Mouse (Mus musculus) adrenal gland, adult 18-20 months (tissue): ENCODE results near the gene Spsb4. TPM values are rescaled to one million over a fixed set of nuclear protein-coding genes. Genes with fewer than 3 reads are reported as not detected.

Source experiments
- DNase-seq, 2 experiments: peaks; one replicate each; pipeline ENCODE4 v3.0.0; 2021 to 2022; ENCODE audit warnings: low spot score in 2 of 2
- total RNA-seq, 2 experiments: library from RNA; stranded (reverse); gene quantifications; 1 replicate in 1 of 2; 2 replicates in 1 of 2; pipeline ENCODE4 v1.2.3; 2021

Gene Spsb4
- total RNA-seq, 2 experiments from 2014 or later: 0.45 to 1.1 TPM

DNA sequence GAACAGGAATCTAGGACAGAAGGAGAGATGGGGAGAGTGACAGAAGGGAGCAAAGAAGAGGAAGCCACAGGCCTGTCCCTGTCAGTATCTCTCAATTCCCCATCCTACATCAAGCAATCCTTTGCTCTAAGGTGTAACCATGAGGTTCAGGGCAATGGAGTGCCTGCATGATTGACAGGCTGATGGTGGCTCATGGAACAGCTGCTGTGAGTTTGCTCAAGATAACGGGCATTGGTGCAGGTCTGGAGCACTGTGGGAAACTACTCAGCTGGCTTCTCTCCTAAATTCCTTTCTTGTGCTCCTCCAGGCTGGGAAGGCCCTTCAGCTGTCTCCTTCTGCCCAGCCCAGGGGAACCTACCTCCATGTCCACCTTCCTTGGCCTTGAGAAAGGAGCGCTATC, 109.9 kb downstream of the Spsb4 start:
- no peak for DNase-seq

DNA sequence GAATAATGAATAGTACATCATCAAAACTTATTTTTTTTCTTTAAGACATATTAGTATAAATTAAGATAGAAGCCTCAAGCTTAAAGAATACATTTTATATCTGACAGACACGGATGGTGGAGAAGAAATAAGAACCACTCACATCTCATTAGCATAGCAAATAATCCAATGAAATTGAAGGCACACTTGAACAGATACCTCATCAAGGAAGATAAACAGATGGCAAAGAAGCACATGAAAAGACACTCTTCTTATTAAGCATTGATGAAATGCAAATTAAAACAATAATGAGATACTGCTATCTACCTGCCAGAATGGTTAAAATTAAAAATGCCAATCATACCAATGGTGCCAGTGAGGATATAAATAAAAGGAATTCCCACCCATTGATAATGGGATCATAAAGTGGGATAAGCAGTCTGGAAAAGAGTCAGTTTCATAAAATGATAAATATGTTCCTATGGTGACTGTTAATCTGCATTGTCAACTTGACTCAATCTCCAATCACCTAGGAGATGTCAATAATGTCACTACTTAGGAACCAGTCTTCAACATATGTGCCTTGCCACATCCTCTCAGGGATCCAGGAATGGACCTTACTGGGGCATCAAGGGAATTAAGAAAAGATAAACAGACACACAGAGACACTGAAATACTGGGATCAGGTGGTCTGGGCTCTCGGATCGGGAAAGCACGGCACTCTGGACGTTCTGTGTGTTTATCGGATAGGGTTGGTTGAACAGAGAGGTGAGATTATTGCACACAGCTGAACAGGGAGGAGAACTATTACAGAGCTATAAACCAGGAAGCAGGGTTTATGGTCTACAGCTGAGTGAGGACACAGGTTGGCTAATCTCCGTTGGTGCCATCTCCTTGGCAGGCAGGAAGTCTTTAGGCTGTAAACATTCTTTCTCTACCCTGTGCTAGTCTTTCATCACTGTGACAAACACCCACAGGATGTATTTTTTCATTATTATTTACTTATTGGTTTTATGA, 114.0 kb downstream of the Spsb4 start:
- DNase-seq: no peak

DNA sequence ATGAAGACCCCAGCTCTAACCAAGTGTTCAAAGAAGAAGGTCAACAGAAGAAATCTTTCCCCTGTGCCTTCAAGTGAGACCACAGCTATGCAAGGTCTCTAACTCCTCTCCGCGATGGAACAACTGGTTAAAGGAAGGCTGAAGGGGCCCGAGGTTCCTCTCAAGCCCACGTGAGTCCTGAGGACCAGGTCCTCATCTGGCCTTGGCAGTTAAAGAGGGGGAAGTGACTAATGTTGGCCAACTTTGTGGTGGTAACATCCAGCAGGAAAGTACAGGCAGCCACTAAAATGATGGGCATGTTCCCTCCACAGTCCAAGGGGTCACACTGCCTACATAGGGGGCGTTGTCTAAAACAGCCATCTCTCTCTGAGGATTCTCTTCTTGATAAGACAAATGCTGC, 118.9 kb downstream of the Spsb4 start:
- no peak for DNase-seq

DNA sequence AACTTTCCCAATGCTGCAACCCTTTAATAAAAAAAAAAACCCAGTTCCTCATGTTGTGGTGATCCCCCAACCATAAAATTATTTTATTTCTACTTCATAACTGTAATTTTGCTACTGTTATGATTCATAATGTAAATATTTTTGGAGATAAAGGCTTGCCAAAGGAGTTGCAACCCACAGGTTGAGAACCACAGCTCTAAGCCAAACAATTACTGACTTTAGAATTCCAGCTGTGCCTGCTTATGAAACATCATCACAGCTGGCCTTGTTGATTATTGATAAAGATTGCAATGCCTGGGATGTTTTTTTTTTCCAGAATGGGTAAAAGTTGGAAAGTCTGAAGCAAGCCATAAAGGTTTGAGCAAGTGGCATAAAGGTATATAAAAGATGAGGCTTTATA, 119.6 kb downstream of the Spsb4 start:
- no peak for DNase-seq

DNA sequence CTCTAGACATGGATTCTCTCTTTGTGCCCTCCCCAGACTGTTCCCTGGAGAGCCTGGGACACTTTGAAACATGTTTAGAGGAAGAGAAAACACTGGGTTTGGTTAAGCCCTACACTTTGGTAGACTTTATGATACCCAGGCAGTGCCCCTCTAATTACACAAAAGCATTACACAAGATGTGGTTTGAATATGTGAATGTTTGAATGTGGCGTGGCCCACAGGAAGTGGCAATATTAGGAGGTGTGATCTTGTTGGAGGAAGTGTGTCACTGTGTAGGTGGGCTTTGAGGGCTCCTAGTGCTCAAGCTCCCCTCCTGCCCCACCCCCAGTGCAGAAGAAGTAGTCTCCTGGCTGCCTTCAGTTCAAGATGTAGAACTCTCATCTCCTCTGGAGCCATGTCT, 122.0 kb downstream of the Spsb4 start:
- no peak for DNase-seq

DNA sequence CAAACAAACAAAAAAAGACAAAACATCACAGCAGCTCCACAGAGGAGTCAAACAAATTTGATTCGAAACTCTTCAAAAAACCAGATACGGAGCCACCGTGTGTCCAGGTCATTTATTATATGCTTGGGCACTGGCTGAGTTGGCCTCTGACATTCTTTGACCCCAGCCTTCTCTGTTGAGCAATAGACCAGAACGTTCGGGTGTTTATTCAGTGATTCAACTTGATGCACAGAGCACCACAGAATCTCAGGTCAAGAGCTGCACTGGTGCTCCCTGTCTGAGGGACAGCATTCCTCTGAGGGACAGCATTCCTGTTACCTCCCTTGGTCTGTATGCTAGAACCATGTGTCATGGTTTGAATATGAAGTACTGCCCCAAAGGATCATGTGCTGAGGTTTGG, 125.1 kb downstream of the Spsb4 start:
- no peak for DNase-seq

Other genes starting within 250 kb of the Spsb4 start
- 1 to 10 TPM; 3.7 to 8.1 TPM for gene Pxylp1, start 126.2 kb downstream of the Spsb4 start, total RNA-seq
- gene Slc25a36, start 92.3 kb upstream of the Spsb4 start, total RNA-seq: 10 to 100 TPM; 61.0 to 63.9 TPM